Mouse (Mus musculus): Measurements from ENCODE around the gene Cpsf3. TPM values are rescaled to one million over a fixed set of nuclear protein-coding genes. Genes with fewer than 3 reads are reported as not detected.

The Cpsf3 gene
- polyA plus RNA-seq, 1 experiment, result 48.8 TPM

GRCm38 (mm10) chr12:21331711-21332110 is 46.5 kb downstream of the Cpsf3 start:
- no peak for DNase-seq (ENCODE audit: low read depth)

GRCm38 (mm10) chr12:21333021-21333420 is 47.8 kb downstream of the Cpsf3 start:
- DNase-seq (ENCODE audit: low read depth), result no peak

GRCm38 (mm10) chr12:21333766-21334165 is 48.6 kb downstream of the Cpsf3 start:
- no peak for DNase-seq (ENCODE audit: low read depth)

GRCm38 (mm10) chr12:21335869-21336268 is 50.7 kb downstream of the Cpsf3 start:
- DNase-seq (ENCODE audit: low read depth), result no peak

- DNase-seq (ENCODE audit: low read depth), result no peak
Observed at GRCm38 (mm10) chr12:21337171-21337570, 52.0 kb downstream of the Cpsf3 start.

- no peak for DNase-seq (ENCODE audit: low read depth)
Observed at GRCm38 (mm10) chr12:21340674-21341073, 55.5 kb downstream of the Cpsf3 start.

GRCm38 (mm10) chr12:21346972-21347371 is 61.8 kb downstream of the Cpsf3 start:
- DNase-seq (ENCODE audit: low read depth), result no peak

GRCm38 (mm10) chr12:21350113-21350876 is 65.1 kb downstream of the Cpsf3 start:
- no peak for DNase-seq (ENCODE audit: low read depth)

- no peak for DNase-seq (ENCODE audit: low read depth)
Observed at GRCm38 (mm10) chr12:21353681-21354080, 68.5 kb downstream of the Cpsf3 start.

GRCm38 (mm10) chr12:21362686-21363085 is 77.5 kb downstream of the Cpsf3 start:
- DNase-seq (ENCODE audit: low read depth), result no peak

- no peak for DNase-seq (ENCODE audit: low read depth)
Observed at GRCm38 (mm10) chr12:21363195-21363594, 78.0 kb downstream of the Cpsf3 start.

Other genes with a start within 250 kb of the Cpsf3 start
- 29.3 and 42.0 TPM in 2 replicates for gene Itgb1bp1, start 893 bp downstream of the Cpsf3 start, polyA plus RNA-seq (2012; rRNA removed)
- gene Iah1, start 31.0 kb downstream of the Cpsf3 start, polyA plus RNA-seq (2012; rRNA removed), result 262 and 308 TPM in 2 replicates
- 25.2 and 36.1 TPM in 2 replicates for gene Adam17, start 88.2 kb downstream of the Cpsf3 start, polyA plus RNA-seq (2012; rRNA removed)
- gene Ywhaq, start 132.2 kb downstream of the Cpsf3 start, polyA plus RNA-seq (2012; rRNA removed), result 98.7 and 105 TPM in 2 replicates